Mouse (Mus musculus) heart, adult 2 months (tissue): ENCODE measurements around the gene 2310009B15Rik.

Experiments
- CTCF ChIP-seq: fragments of 200-600 bp; IDR thresholded peaks from 2 replicates; pipeline ENCODE4 v1.8.1; 2022; ENCODE audit warnings: antibody characterized with exemption, mild to moderate bottlenecking, moderate library complexity
- POLR2A ChIP-seq: fragments of 200-500 bp; IDR thresholded peaks from 2 replicates; pipeline ENCODE4 v1.6.1; 2011; ENCODE audit warnings: mild to moderate bottlenecking, low read depth, low read length, control low read depth; ENCODE audit not compliant: insufficient read depth

- TF ChIP-seq CTCF, result no peak
- TF ChIP-seq POLR2A, result no peak
These were observed 48.6 kb upstream of the 2310009B15Rik start for GRCm38 (mm10) chr1:138905092-138905765.
